Mouse (Mus musculus) megakaryocyte progenitor cell, adult 5-6 weeks (primary cell): Measurements from ENCODE around the gene Pla2g15. TPM values are rescaled to one million over a fixed set of nuclear protein-coding genes. Genes with fewer than 3 reads are reported as not detected.
"Not testable (repeated sequence)": the region's sequence is repeated elsewhere in the genome, so short reads cannot be mapped to it uniquely, and the experiment has no call there.

Source experiments
- ATAC-seq: replicated peaks from 2 replicates; pipeline ENCODE4 v1.8.0; 2016; ENCODE audit warnings: mild to moderate bottlenecking, moderate TSS enrichment, inconsistent platforms; ENCODE audit not compliant: poor library complexity
- total RNA-seq, 2 experiments: library from RNA; stranded (forward) in 1 of 2; stranded (reverse) in 1 of 2; fragments of 157-497, 149-512 nt in 1 of 2; fragments of 200-1000 nt in 1 of 2; gene quantifications; 2 replicates each; pipeline versions ENCODE4 v1.2.3 to v1.2.4; 2015 to 2017

Gene Pla2g15
- total RNA-seq, 2 experiments from 2014 or later, result 18.6 to 18.8 TPM

DNA sequence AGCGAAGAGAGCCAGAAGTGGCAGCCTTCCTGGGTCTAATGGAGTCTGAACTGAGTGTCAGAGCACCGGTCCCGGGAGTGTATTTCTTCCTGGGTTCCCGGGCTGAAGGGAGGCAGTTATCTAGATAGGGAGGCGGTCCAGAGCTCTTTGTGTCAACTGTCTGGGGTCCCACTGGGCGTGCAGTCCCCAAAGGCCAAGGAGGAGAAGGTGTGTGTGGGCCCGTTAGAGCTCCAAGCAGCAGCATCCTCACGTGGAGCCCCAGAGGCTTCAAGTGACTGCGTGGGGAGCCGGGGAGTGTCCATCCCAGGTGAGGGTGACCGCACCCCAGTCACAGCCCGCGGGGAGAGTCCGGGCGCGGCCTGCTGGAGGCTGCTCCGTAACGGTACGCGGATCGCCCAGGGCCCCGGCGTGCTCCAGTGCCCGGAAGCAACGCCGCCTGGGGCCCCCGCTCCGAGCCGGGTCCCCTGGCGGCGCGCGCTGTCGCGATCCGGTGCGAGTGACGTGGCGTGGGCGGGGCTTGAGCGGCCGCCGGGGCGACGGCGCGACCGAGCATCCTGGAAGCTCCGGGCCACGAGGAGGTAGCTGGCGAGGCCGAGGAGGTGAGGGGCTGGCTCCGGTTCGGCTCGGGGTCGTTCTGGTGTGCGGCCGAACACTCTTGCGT, 18.3 kb downstream of the Pla2g15 start, which contains the start of gene Slc7a6:
Gene Slc7a6, plus strand, starts transcription at position 502 of the 661 bp plus-strand sequence.
- peak; percentile 80 for ATAC-seq

DNA sequence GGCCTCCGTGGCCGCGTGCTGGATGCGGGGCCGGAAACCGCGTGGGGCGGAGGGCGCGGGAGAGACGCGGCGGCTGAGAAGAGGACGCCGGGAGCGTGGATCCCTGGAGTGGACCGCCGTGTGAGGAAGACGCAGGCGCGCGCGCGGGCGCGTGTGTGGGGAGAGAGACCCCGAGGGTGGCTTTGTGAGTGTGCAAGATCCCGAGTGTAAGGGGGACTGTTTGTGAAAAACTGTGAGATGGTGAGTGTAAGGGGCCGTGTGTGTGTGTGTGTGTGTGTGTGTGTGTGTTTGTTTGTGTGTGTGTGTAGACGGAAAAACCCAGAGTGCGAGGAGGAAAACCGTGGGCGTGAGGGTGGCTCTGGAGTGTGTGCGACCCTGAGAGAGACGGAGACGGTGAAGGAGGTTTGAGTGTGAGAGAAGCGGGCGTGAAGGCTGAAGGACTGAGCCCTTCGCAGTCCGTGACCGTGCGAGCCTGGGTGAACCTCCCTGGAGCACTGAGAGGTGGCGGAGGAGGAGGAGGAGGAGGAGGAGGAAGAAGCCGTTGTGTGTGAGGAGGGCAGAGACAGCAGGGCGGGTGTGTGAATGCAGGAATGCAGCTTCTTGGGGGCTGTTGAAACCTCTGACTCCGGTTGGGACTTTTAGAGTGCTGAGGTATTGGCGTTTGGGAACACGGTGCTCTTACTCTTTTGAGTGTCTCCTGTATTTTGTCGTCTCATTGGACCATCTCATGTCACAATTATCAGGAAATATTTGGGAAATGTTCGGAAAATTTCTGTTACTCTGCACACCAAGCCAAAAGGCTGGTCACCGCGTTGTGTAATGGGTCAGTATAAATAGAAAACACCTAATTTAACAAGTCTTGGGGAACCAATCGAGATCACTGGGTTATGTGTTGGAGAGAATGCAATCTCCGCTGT, 19.1 kb downstream of the Pla2g15 start:
- peak; percentile 47 for ATAC-seq

GRCm38 (mm10) chr8:106169934-106170480, 19.8 kb downstream of the Pla2g15 start:
- no peak for ATAC-seq

GRCm38 (mm10) chr8:106173566-106173965, 23.4 kb downstream of the Pla2g15 start:
- ATAC-seq, result no peak

- ATAC-seq, result no peak
Measured at GRCm38 (mm10) chr8:106176891-106177290, 26.7 kb downstream of the Pla2g15 start.

DNA sequence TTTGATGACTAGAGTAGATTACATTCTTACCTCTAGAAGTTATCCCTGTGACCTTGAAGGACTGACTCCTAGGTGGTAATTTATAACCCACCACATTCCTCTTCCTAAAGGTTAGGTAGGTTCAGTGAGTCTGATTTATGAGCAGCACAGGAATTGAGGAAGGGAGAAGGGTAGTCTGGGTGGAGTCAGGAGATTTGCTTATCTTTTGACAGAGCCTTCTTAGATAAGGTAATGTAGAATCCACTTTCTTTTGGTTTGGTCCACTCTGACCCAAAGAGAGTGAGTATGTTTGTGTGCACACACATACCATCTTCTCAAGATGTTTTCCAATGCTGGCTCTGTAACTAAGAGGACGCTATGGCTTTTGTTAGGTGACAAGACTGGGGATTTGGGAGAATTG, 27.4 kb downstream of the Pla2g15 start:
- no peak for ATAC-seq

DNA sequence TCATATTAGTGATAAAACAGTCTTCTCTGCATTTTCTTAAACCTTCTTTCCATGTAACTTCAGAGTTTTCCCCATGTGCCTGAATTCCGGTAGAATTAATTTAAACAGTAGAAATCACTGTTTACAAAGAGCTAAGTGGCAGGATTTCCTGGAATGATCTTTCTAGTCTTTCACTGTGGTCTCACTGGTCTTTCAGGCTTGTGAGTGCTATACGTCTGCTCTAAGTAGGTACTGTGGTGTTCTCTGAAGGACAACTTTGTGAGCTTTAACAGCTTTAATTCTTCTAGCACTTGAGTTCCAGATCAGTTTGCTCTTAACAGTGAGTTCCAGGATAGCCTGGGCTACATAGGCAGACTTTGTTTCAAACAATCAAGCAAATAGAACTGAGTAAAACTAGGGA, 28.2 kb downstream of the Pla2g15 start:
- no peak for ATAC-seq

GRCm38 (mm10) chr8:106185628-106186270, 35.5 kb downstream of the Pla2g15 start:
- no peak for ATAC-seq

- ATAC-seq, result no peak
Measured at GRCm38 (mm10) chr8:106186394-106186793, 36.2 kb downstream of the Pla2g15 start.

DNA sequence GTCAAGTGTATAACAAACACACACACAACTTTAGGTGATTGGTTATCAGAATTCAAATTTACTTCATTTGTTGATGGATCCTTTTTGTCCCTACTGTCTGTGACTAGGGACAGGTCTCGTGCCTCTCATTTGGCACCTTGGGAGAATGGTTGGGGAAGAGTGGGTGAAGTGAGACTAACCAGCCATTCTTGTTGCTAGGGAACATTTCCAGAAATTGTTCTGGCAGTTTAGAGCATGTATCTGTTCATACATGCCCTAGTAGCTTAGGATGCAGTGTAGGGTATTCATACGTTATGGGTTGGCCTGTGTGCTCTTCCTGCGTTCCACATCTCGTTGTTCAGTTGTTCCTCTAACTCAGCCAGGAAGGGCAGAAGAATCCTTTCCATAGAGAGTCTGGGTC, 39.0 kb downstream of the Pla2g15 start:
- no peak for ATAC-seq

DNA sequence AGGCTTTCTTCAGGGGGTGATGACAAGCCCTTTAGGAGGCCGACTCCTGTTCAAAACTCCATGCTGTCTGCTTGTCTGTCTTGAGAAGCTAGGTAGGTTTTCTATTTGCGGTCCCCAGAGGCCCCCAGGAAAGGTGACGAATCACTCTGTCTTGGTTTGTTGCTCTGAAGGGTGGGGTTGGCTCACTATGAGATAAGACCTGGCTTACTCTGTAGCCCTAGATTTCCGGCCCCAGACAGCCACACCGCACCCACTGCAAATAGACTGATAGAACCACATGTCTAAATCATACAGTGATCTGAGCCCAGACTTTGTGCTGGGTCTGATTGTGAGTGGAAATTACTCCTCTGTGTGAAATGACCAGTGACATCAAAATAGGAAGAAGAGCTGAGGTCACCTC, 41.4 kb downstream of the Pla2g15 start:
- ATAC-seq, result peak; percentile 94

DNA sequence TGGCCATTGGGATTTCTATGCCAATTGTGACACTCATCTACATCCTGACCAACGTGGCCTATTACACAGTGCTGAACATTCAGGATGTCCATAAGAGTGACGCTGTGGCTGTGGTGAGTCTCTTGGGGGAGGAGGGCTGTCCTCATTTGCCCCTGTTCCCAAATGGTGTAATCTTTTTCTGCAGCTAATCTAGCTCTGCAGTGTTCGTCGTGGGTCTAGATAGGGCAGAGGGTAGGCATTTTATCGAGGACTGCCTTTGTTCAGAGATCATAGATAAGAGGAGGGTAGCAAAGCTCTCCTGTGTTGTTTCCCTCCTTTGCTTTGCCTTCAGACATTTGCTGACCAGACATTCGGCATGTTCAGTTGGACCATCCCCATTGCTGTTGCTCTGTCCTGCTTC, 43.0 kb downstream of the Pla2g15 start:
- peak; percentile 32 for ATAC-seq

DNA sequence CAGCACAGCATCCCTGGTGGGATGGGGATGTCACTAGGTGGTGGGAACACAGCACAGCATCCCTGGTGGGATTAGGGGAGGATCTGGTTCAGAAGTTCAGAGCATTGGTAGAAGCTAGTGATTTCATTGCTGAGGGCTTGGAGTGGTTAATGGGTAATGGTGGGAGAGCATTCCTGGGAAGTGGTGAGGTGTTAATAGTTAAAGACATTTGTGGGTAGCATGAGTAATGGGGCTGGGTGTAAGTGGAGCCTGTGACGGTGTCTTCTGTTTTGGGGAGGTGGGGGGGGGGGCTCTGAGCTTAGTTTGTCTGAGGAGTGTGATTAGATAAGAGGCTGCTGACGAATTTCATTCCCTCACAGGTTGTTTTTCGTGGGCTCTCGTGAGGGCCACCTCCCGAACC, 43.9 kb downstream of the Pla2g15 start:
- ATAC-seq, result no peak

DNA sequence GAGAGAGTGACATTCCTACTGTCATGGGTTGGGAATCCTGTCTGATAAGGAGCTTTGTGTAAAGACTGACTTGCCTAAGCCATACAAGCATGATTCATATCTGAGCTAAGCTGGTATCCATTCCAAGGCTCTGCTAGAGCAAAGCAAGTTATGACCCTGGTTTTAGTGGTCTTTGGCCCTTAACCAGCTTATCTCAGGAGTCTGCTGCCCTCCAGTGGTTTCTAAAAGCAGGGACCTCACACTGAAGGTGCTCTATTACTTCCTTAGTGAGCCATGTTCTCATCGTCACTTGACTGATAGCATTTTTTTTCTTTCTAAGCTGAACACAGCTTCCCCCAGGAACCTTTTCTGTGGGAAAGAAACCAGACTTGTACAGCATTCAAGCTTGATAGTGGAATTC, 48.5 kb downstream of the Pla2g15 start:
- peak; percentile 93 for ATAC-seq

DNA sequence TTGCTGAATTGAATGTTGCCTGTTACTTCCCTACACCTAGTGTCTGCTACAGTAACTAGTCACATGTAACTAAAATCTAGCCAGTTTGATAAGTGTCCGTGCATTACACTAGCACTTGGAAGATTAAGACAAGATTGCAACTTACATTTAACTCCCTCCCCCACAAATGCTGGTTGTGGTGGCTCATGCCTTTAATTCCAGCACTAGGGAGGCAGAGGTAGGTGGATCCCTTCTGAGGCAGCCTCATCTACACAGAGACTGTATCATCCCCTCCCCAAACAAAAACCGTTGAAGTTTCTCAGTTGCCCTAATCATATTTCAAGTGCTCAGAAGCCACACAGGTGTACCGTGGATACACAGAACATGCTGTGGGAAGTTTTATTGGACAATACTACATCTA, 49.4 kb downstream of the Pla2g15 start:
- not testable (repeated sequence) for ATAC-seq

- ATAC-seq, result peak; percentile 30
Measured at GRCm38 (mm10) chr8:106210035-106210731, 60.0 kb downstream of the Pla2g15 start.

GRCm38 (mm10) chr8:106210821-106211345, 60.7 kb downstream of the Pla2g15 start, which contains the start of the genes Slc7a6os and Prmt7:
TSS of gene Slc7a6os (minus strand) at chr8:106210935.
TSS of gene Prmt7 (plus strand) at chr8:106210936.
- peak; percentile 96 for ATAC-seq

DNA sequence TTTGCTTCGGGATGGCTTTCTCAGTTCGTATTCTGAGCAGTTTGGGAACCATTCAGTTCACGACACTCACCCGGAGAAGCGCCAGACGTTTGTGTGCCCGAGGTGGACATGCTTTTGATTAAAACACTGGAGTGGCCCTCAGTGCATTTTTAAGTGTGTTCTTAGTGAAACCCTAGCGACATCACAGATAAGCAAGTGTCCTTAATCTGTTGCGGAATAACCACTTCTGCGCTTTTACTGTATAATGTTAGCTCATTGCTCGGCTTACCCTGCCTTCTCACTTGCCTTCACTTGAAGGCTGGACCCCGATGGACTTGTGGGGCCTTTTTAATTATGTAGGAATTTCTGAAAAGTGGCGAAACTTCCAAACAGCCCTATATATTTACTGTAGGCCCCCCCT, 61.2 kb downstream of the Pla2g15 start:
- 0 out of 2 replicates have a peak, but pooled peaks have one; percentile 1 for ATAC-seq

- ATAC-seq, result no peak
Measured at GRCm38 (mm10) chr8:106213959-106214358, 63.8 kb downstream of the Pla2g15 start.
